Mouse (Mus musculus) left cerebral cortex, postnatal 36 days (tissue): ENCODE data around the gene Rab6b. TPM values are rescaled to one million over a fixed set of nuclear protein-coding genes. Genes with fewer than 3 reads are reported as not detected.

Source experiments
- DNase-seq, 2 experiments: peaks; one replicate each; pipeline ENCODE4 v3.0.0; 2021 to 2022; ENCODE audit warnings: low spot score in 2 of 2, mixed read lengths in 1 of 2
- intact Hi-C: fragments of 180-260 bp; cut with DNase I; formaldehyde crosslinking; loops from one replicate; pipeline ENCODE4 v1.15.1; 2025
- total RNA-seq, 2 experiments: library from RNA; stranded (reverse); gene quantifications; 2 replicates each; pipeline ENCODE4 v1.2.3; 2021

The Rab6b gene
- total RNA-seq: 100 to 1,000 TPM; 607 to 644 TPM

GRCm38 (mm10) chr9:103111621-103112470 lies at the start of gene Rab6b:
Rab6b (plus strand) TSS chr9:103111787.
- intact Hi-C loops: loop anchor here (2.0 kb wide), 2 partner anchors 23 to 35 kb away; no protein-coding TSS in a partner anchor

GRCm38 (mm10) chr9:103063591-103063990 lies 48.0 kb upstream of the Rab6b start:
- intact Hi-C loops: no loop called here
- DNase-seq: no peak

More at GRCm38 (mm10) chr9:103111621-103112470, at the start of gene Rab6b:
- DNase-seq: peak; percentile 75 to 88

- intact Hi-C loops: no loop called here
- no peak for DNase-seq
Observed at GRCm38 (mm10) chr9:103066845-103067244, 44.7 kb upstream of the Rab6b start.

GRCm38 (mm10) chr9:103067651-103068050 lies 43.9 kb upstream of the Rab6b start:
- DNase-seq: no peak
- intact Hi-C loops: no loop called here

- DNase-seq: no peak
- intact Hi-C loops: no loop called here
Observed at GRCm38 (mm10) chr9:103068769-103069168, 42.8 kb upstream of the Rab6b start.

GRCm38 (mm10) chr9:103071541-103072203 lies 39.9 kb upstream of the Rab6b start:
- no peak for DNase-seq
- intact Hi-C loops: no loop called here

GRCm38 (mm10) chr9:103072204-103072599 lies 39.4 kb upstream of the Rab6b start:
- intact Hi-C loops: no loop called here
- no peak for DNase-seq

GRCm38 (mm10) chr9:103072926-103073515 lies 38.6 kb upstream of the Rab6b start:
- intact Hi-C loops: no loop called here
- DNase-seq: no peak

GRCm38 (mm10) chr9:103076836-103077531 lies 34.6 kb upstream of the Rab6b start:
- intact Hi-C loops: no loop called here
- no peak for DNase-seq

- intact Hi-C loops: no loop called here
- no peak for DNase-seq
Observed at GRCm38 (mm10) chr9:103078194-103078691, 33.3 kb upstream of the Rab6b start.

- no peak for DNase-seq
- intact Hi-C loops: no loop called here
Observed at GRCm38 (mm10) chr9:103080211-103080610, 31.4 kb upstream of the Rab6b start.

- intact Hi-C loops: no loop called here
- DNase-seq: no peak
Observed at GRCm38 (mm10) chr9:103082246-103082975, 29.2 kb upstream of the Rab6b start.

GRCm38 (mm10) chr9:103083405-103083804 lies 28.2 kb upstream of the Rab6b start:
- intact Hi-C loops: no loop called here

GRCm38 (mm10) chr9:103086736-103087135 lies 24.9 kb upstream of the Rab6b start:
- intact Hi-C loops: no loop called here
- no peak for DNase-seq

More at GRCm38 (mm10) chr9:103083405-103083804, 28.2 kb upstream of the Rab6b start:
- no peak for DNase-seq

- intact Hi-C loops: no loop called here
- DNase-seq: no peak
Observed at GRCm38 (mm10) chr9:103087301-103087700, 24.3 kb upstream of the Rab6b start.

GRCm38 (mm10) chr9:103088661-103089060 lies 22.9 kb upstream of the Rab6b start:
- intact Hi-C loops: no loop called here
- DNase-seq: no peak

GRCm38 (mm10) chr9:103090116-103090875 lies 21.3 kb upstream of the Rab6b start:
- intact Hi-C loops: loop anchor here (5.0 kb wide), 1 partner anchor 212 kb away; no protein-coding TSS in a partner anchor
- DNase-seq: no peak
